Mouse (Mus musculus): ENCODE data around the gene Hist1h2bj. TPM values are rescaled to one million over a fixed set of nuclear protein-coding genes. Genes with fewer than 3 reads are reported as not detected.

The Hist1h2bj gene
- total and polyA plus RNA-seq, 3 experiments, result 4.7 to 2,032 TPM; not detected in 1

DNA sequence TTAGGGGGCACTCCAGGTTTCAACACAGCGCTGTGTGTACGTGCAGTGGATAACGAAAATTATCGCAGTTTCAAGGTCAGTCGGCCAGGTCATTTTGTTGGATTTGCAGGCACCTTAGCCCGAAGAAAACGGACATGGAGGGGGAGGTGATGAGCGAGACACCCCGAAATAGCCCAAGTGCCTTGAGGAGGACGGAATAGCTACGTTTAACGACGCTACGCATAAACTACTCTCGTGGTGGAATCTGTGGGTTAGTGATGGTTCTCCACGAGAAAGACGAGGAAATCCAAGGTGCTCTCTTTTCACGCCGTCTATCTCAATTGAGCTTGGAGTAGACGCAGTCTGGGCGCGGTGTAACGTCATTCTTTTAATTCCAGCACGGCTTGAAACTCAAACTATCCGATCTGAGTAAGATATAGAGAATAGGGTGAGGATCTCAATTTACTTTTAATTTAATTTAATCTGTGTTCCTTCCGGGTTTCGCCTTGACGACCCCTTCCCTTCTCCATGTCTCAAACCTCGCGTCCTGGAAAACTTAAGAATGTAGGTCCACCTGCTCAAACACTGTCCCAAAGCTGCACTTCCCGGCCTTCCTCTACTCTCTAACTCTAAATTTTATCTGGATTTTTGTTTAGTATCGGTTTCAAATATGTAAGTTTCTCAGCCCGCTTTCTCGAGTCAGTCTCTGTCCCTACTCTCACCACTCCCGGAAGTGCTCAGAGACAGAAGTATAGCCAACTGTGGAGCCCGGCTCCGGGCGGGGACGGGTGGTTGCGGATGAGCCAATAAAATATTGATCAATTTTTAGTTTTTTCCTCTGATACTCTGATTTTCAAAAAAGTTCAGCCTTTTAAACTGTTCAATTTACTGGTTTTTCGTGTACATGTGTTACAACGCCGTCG is 22.8 kb upstream of the Hist1h2bj start:
- Histone ChIP-seq H3K36me3 (ENCODE audit: control insufficient read depth in 1 of 2, insufficient read depth in 2 of 2, low read length in 2 of 2) (peaks cover 0 to 6% of the 10 kb centered on the region in 2 experiments; a peak in 2 of 4 replicates), H3K4me3 (ENCODE audit: control insufficient read depth in 1 of 2, insufficient read depth in 1 of 2, low read depth in 2 of 2, low read length in 2 of 2) (peak overlapping the region; percentile 49 to 68), H3K9me3 (replicated peaks; ENCODE audit: insufficient read depth, low read length) (no peaks in the 10 kb centered on the region), H3K79me2 (ENCODE audit: control insufficient read depth, insufficient read depth, low read length, poor library complexity) (no peaks in the 10 kb centered on the region; the same call in 1 of the 2 replicates), H3K27me3 (ENCODE audit: control insufficient read depth in 1 of 2, insufficient read depth in 2 of 2, low read length in 2 of 2) (no peaks in the 10 kb centered on the region), H3K4me1 (ENCODE audit: control insufficient read depth in 1 of 2, insufficient read depth in 2 of 2, low read length in 2 of 2) (peaks cover 0 to 3% of the 10 kb centered on the region in 2 experiments; a peak in 1 of 4 replicates), H3K27ac (ENCODE audit: control insufficient read depth, low read depth, low read length) (peak overlapping the region; percentile 12; the same call in 1 of the 2 replicates), H3K9ac (ENCODE audit: control insufficient read depth, low read depth, low read length, poor library complexity, severe bottlenecking) (peak overlapping the region; percentile 65)
- TF ChIP-seq ZC3H11A (IDR thresholded peaks at IDR 0.05; ENCODE audit: low read depth, low read length) (no peak), USF1 (IDR thresholded peaks at IDR 0.05; ENCODE audit: low read depth, low read length) (no peak), MAFK (IDR thresholded peaks at IDR 0.05; ENCODE audit: borderline replicate concordance, low read depth, low read length) (no peak), CTCF (IDR thresholded peaks at IDR 0.05 in 2 of 3, conservative IDR thresholded peaks at IDR 0.05 in 1 of 3; ENCODE audit: control insufficient read depth in 1 of 3, insufficient read depth in 1 of 3, low read depth in 2 of 3, low read length in 3 of 3, poor library complexity in 1 of 3, severe bottlenecking in 1 of 3) (no peak), MAZ (IDR thresholded peaks at IDR 0.05; ENCODE audit: low read depth, low read length) (no peak), CHD1 (IDR thresholded peaks at IDR 0.05; ENCODE audit: low read depth, low read length) (no peak), TCF12 (IDR thresholded peaks at IDR 0.05; ENCODE audit: low read depth, low read length) (no peak), ZMIZ1 (IDR thresholded peaks at IDR 0.05; ENCODE audit: low read depth, low read length) (no peak), ELF1 (IDR thresholded peaks at IDR 0.05; ENCODE audit: low read depth, low read length) (no peak), GABPA (IDR thresholded peaks at IDR 0.05; ENCODE audit: low read depth, low read length) (no peak), JUND (IDR thresholded peaks at IDR 0.05; ENCODE audit: low read depth, low read length) (no peak), POLR2A (IDR thresholded peaks at IDR 0.05; ENCODE audit: control insufficient read depth in 1 of 2, insufficient read depth in 1 of 2, low read depth in 1 of 2, low read length in 2 of 2, poor library complexity in 1 of 2) (no peak), HCFC1 (IDR thresholded peaks at IDR 0.05; ENCODE audit: low read depth, low read length) (no peak), USF2 (IDR thresholded peaks at IDR 0.05; ENCODE audit: borderline replicate concordance in 1 of 2, insufficient read depth in 1 of 2, low read depth in 1 of 2, low read length in 2 of 2) (no peak), NELFE (IDR thresholded peaks at IDR 0.05; ENCODE audit: low read depth, low read length) (no peak), ZKSCAN1 (IDR thresholded peaks at IDR 0.05; ENCODE audit: low read depth, low read length) (no peak), MAX (IDR thresholded peaks at IDR 0.05; ENCODE audit: low read length) (no peak)
- peak; percentile 71 for DNase-seq (ENCODE audit: low read depth, low spot score)

DNA sequence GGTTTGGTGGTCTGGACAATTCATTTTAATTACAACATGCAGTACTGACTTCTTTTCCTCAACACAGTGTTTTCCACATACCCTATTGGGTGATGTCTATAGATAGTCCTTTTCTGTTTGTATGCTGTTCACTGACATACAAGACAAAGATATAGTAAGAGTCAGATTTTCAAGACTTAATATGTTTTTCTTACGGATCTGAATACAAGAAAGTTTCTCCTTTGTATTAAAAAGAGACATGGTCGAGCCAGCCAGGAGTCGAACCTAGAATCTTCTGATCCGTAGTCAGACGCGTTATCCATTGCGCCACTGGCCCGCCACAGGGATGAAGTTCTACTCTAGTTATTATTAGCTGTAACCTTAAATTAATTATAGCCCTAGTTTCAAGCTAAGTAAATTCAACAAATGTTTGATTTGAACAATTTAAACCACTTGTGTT is 22.1 kb upstream of the Hist1h2bj start:
- H3K79me2 ChIP-seq (ENCODE audit: control insufficient read depth, insufficient read depth, low read length, poor library complexity), result no peaks in the 10 kb centered on the region; the same call in 1 of the 2 replicates
- peak overlapping the region; percentile 24; the same call in 1 of the 2 replicates for H3K27ac ChIP-seq (ENCODE audit: control insufficient read depth, low read depth, low read length)
- TF ChIP-seq KAT2A (conservative IDR thresholded peaks at IDR 0.05; ENCODE audit: low read depth, low read length) (no peak), MEF2A (IDR thresholded peaks at IDR 0.05; ENCODE audit: extremely low read depth, insufficient replicate concordance, low read depth, low read length, poor library complexity, severe bottlenecking) (no peak), TCF12 (IDR thresholded peaks at IDR 0.05; ENCODE audit: low read depth, low read length) (no peak), GABPA (IDR thresholded peaks at IDR 0.05; ENCODE audit: low read depth, low read length) (no peak), HCFC1 (IDR thresholded peaks at IDR 0.05; ENCODE audit: low read depth, low read length) (no peak), ZNF384 (IDR thresholded peaks at IDR 0.05; ENCODE audit: low read depth, low read length) (no peak), TAL1 (IDR thresholded peaks at IDR 0.05; ENCODE audit: low read length) (no peak), NELFE (IDR thresholded peaks at IDR 0.05; ENCODE audit: low read depth, low read length) (no peak), RAD21 (IDR thresholded peaks at IDR 0.05; ENCODE audit: low read depth, low read length) (no peak), USF2 (IDR thresholded peaks at IDR 0.05; ENCODE audit: borderline replicate concordance in 1 of 2, insufficient read depth in 1 of 2, low read depth in 1 of 2, low read length in 2 of 2) (no peak), SIN3A (IDR thresholded peaks at IDR 0.05; ENCODE audit: low read length) (no peak), ZC3H11A (IDR thresholded peaks at IDR 0.05; ENCODE audit: low read depth, low read length) (no peak), TBP (IDR thresholded peaks at IDR 0.05; ENCODE audit: low read depth, low read length) (peak; percentile 100), GATA1 (IDR thresholded peaks at IDR 0.05; ENCODE audit: low read depth, low read length) (peak; percentile 23; the same call in 1 of the 2 replicates), CHD2 (IDR thresholded peaks at IDR 0.05; ENCODE audit: low read length) (no peak)
- peak overlapping the region; percentile 72 for H3K9ac ChIP-seq (ENCODE audit: control insufficient read depth, low read depth, low read length, poor library complexity, severe bottlenecking)
- peak; percentile 77 for DNase-seq (ENCODE audit: low read depth, low spot score)
- peak overlapping the region; percentile 60 to 80 for H3K4me3 ChIP-seq (ENCODE audit: control insufficient read depth in 1 of 2, insufficient read depth in 1 of 2, low read depth in 2 of 2, low read length in 2 of 2)
- H3K4me1 ChIP-seq (ENCODE audit: control insufficient read depth in 1 of 2, insufficient read depth in 2 of 2, low read length in 2 of 2), result peaks cover 0 to 3% of the 10 kb centered on the region in 2 experiments; a peak in 1 of 4 replicates
- H3K9me3 ChIP-seq (replicated peaks; ENCODE audit: insufficient read depth, low read length), result no peaks in the 10 kb centered on the region
- peaks cover 0 to 6% of the 10 kb centered on the region in 2 experiments; a peak in 2 of 4 replicates for H3K36me3 ChIP-seq (ENCODE audit: control insufficient read depth in 1 of 2, insufficient read depth in 2 of 2, low read length in 2 of 2)
- H3K27me3 ChIP-seq (ENCODE audit: control insufficient read depth in 1 of 2, insufficient read depth in 2 of 2, low read length in 2 of 2), result no peaks in the 10 kb centered on the region

Data from MEL (cell line).